Mouse (Mus musculus) erythroblast, adult 5-6 weeks (primary cell): Measurements from ENCODE around the gene E2f2. TPM values are rescaled to one million over a fixed set of nuclear protein-coding genes. Genes with fewer than 3 reads are reported as not detected.

Source experiments
- ATAC-seq: replicated peaks from 2 replicates; pipeline ENCODE4 v1.8.0; 2016; ENCODE audit warnings: moderate number of reproducible peaks, mild to moderate bottlenecking, moderate TSS enrichment, inconsistent platforms; ENCODE audit not compliant: poor library complexity, low FRiP score, severe bottlenecking
- total RNA-seq, 2 experiments: library from RNA; stranded (forward) in 1 of 2; stranded (reverse) in 1 of 2; fragments of 150-400 nt in 1 of 2; fragments of 200-764, 138-1000 nt in 1 of 2; gene quantifications; 2 replicates each; pipeline versions ENCODE4 v1.2.3 to v1.2.4; 2015 to 2017; ENCODE audit warnings: low replicate concordance in 2 of 2

Gene E2f2
- total RNA-seq, 2 experiments from 2014 or later, result 226 to 364 TPM

DNA sequence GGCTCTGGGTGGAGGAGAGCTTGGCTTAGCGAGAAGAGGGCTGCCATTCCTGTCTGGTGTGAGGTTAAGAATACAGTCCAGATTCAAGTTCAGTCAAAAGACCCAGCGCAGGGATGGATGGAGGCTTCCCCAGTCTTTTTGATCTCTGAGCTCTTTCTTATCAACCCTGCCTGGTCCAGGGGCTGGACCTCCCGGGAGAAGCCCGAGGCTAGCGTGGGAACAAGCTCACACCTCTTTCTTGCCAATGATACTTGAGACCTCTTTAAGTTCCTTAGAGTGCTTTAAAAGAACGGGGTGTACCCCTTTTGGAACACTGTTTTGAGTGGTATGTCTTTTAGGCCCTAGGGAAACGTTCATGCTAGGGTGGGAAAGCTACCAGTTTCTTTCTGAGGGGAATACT lies 22.8 kb downstream of the E2f2 start:
- ATAC-seq, result no peak

GRCm38 (mm10) chr4:136195629-136196028 lies 23.4 kb downstream of the E2f2 start:
- ATAC-seq, result no peak

DNA sequence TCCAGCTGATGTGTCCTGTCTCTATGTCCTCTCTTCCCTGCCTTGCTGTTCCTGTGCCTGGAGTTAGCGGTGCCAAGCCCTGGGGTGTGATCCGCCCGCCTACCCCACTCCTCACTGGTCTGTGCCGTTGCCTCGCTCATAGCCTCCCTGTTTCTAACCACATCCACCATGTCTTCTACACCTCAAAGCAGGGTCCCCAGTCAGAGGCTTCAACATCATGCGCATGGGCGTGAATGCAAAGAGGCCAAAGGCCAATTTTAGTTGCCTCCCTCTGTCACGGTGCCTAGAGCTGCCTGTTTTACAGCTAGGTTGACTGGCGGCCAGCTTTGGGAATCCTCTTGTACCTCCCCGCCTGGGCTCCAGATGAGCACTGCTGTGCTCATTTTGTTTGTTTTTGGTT lies 24.0 kb downstream of the E2f2 start:
- no peak for ATAC-seq

DNA sequence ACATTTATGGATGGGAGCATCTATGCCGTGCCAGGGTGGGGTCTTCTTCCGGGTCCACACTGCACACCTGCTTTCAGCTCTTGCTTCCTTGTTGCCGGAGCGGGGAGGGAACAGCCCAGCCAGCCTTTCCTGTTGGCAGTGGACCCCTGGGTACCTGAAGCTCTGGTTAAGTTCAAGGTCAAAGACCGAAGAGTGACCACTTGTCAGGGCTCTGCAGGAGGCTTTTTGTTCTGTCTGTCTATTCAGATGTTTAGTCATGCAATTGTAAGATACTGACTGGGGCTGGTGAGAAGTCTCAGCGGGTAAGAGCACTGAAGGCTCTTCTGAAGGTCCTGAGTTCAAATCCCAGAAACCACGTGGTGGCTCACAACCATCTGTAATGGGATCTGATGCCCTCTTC lies 26.7 kb downstream of the E2f2 start:
- ATAC-seq, result no peak

DNA sequence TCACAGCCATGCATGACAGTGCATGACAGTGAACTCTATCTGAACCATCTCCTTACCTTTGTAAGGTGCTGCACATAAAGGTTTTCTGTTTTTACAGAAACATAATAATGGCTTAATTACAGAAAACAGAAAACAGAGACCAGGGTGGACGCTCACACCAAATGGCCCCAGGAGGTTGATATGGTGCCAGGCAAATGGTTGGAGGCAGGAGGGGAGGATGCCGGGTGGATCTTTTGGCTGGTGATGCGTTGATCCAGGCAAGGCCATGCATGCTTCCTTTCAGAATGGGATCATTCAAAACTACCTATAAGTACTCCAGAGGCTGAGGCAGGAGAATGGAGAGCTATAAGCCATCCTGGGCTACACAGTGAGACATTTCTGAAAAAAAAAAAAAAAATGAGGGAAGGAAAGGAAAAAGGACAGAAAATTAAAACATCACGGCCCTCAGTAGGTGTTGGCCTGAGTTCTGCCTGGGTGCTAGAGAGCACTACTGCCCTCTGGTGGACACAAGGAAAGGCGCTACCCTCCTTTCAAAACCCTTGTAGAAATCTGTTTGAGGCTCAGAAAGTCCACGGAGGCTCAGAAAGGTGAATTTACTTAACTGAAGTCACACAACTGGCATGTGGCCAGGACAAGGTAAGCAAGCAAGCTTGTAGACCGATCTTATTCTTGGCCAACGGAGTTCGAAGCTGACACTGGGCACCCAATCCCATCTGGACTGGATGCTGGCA lies 27.5 kb downstream of the E2f2 start:
- ATAC-seq, result peak; percentile 70

- ATAC-seq, result no peak
Measured at GRCm38 (mm10) chr4:136202509-136202908, 30.3 kb downstream of the E2f2 start.

DNA sequence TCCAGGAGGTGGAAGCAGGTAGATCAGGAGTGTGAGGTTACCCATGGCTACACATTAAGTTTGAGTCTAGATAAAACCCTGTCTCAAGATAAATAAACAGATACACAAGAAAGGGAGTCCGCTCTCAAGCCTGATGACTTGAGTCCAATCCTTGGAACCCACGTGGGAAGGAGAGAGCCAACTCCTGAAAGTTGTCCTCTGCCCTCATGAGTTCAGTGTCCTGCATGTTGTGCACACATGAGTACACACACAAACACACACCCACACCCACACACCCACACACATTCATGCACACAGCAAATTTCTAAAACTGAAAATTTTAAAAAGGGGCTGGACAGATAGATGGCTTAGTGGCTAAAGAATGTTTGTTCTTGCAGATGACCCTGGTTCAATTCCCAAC lies 32.6 kb downstream of the E2f2 start:
- no peak for ATAC-seq

DNA sequence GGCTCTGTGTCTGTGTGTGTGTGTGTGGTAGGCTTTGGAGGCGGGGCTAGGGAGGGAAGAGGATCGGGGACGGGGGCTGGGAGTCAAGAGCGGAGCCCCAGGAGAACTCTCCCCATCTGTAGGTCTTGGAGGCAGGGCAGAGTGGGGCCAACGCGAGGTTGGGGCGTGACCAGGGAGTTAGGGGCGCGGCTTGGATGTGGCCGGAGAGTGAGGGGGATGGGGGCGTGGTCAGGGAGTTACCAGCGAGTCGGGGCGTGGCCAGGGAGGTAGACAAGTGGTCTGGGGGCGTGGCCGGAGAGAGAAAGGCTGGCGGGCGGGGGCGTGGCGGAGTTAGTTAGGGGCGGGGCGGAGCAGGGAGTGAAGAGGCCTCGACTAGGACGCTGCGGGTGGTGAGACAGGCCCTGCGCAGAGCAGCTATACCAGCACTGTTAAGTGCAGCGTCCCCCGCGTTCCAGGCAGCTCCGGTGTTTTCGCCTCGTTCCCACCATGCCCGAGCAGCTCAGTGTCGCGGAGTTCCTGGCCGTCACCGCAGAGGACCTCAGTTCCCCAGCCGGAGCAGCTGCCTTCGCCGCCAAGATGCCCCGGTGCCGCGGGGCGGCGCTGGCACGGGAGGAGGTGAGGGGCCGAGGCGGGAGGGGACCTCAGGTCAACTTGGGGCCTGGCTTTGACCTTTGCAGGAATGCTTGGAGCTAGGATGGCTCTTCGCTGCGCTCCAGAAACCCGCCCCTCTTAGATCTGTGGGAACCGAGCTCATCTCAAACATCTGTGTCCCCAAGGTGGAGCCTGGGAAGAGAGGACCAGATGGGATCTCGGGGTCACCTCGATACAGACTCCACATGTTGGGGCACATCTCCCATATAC lies 34.1 kb downstream of the E2f2 start, which contains the start of gene Asap3:
Gene Asap3, plus strand, starts transcription at position 333 of the 861 bp plus-strand sequence.
- peak; percentile 77 for ATAC-seq

- ATAC-seq, result no peak
Measured at GRCm38 (mm10) chr4:136206943-136207342, 34.7 kb downstream of the E2f2 start.

DNA sequence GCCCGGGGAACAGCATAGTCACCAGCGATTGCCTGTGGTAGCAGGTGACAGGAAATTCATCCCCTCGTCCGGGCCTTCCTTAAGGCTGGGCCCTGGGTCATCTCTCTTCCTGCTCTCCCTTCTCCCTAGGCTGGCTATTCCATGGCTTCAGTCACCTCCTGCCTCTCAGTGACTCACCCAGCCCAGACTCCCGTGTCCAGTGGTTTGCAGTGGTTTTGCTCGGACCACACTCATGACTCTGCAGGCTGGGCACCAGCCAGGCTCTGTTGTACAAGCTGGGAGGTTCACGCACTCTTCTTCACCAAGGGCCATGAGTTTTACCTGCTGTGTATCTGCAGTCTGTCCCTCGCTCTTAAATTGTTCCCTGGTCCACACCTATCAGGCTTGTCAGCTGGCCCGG lies 38.7 kb downstream of the E2f2 start:
- no peak for ATAC-seq

DNA sequence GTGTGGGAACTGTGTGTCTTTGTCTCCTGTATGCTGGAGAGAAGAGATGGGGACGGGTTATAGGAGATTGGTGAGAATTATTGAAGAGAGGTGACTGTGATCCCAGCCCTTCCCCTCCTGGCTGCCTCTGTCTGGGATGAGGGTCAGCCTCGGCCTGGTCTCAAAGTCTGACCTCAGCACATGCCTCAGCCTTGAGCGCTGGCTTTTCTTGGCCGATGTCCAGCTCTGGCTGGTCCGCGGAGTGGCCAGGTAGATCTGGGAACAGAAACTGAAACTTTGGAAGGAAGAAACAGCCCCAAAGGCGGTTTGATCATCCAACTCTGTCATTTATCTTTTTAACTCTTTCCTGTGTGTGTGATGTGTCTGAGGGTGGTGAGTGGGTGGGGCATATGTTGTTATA lies 41.4 kb downstream of the E2f2 start:
- no peak for ATAC-seq

DNA sequence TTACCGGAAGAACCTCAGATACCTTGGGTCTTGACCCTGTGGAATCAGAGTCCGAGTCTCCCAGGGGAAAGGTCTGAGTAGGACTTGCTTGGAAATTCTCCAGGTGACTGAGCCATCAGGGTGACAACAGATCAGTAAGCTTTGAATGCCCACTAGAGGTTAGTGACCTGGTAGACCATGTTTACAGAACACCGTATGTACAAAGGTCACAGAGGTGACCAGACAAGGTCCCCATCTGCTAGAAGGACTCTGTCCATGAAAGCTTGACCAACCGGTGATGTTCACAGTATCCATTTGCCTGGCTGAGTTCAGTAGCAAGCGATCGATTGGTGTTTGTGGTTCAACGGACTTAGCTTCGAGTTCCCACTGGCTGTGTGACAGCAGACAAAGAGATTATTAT lies 42.6 kb downstream of the E2f2 start:
- ATAC-seq, result no peak

DNA sequence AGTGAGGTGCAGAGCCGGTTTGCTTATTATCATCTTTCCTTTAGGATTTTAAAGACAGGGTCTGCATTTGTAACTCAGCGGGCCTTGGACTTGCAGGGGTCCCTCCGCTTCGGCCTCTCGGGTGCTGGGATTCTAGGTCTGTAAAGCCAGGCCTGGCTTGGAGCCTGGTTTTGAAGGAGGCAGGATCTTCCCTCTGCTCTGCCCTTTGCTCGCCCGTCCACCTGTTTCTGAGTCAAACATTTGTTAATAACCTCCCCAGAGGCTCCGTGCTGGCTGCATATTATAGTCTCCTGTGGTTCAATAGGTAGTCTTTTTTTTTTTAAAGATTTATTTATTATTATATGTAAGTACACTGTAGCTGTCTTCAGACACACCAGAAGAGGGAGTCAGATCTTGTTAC lies 43.4 kb downstream of the E2f2 start:
- no peak for ATAC-seq

DNA sequence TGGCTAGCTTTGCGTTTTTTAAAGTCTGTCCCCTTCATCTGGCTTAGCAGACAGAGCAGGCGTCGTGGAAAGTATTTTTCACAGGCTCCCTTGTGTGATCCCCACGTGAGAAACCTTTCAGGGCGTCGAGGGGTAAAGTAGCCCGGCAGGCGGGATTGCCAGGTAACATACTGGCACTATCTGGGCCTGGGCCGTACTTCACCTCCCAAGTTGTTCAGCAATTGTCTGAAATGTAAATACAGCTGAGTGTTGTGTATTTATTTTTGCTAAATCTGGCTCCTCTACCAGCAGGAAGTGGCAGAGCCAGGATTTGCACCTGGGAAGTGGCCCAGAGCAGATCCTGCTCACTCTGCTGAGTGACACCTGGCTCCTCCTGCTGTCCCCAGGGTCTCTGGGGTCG lies 44.9 kb downstream of the E2f2 start:
- no peak for ATAC-seq

DNA sequence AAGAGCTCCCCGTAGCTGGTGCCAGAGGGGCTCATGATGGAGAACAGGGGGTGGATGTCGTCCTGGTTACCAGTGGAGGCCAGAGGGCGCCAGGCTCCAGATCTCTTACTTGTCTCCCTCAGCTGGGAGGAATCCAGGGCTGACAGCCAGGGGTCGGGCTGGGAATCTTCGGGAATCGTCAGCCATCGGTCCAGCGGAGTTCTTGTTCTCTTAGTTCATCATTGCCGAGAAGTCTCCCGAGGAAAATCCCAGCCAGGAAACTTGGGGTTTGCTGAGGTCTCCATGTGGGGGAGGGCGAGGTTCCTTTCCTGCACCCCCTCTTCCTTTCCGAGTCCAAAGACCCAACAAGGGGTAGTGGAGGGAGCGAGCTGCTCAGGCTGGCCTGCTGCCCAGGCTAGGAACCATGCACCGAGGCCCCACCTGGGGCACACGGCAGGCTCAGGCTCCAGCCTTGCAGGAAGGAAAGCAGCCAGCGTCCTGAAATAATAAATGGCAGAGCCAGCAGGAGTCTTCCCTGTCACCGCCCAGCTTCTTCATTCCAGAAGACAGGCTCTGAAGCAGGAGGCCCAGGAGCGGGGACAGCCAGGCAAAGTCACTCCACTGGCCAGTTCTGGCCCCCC lies 46.5 kb downstream of the E2f2 start:
- ATAC-seq, result no peak

- no peak for ATAC-seq
Measured at GRCm38 (mm10) chr4:136220133-136220775, 48.1 kb downstream of the E2f2 start.

DNA sequence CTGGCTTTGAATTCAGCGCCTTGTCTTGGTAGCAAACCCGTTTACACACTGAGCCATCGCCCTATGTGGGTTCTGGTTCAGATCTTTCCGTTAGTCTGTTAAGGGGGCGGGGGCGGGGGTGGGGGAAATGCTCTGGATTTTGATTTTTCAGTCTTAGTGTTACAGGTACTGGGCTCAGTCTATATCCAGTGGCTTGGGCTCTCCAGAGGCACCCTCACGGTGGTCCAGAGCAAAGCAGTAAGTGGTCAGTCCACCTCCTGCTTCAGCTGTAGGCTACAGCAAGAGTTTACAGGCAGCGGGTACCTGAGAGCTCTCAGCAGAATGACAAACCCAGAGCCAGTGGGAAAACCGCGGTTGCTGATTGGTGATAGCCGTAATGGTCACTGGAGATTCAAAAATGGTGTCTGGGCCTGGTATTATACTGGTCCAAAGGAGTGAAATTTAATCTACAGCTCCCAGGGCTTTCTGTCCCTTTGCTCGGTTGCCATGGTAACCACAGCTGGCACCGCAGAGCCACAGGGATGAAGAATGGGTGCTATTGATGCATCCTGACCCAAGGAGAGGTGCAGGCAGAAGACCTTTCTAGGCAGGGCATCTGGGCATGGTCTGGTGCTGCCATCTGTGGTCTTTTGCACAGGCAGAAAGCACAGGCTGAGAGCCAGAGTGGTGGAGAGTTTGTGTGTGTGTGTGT lies 51.5 kb downstream of the E2f2 start:
- 0 out of 2 replicates have a peak, but pooled peaks have one; percentile 16 for ATAC-seq

DNA sequence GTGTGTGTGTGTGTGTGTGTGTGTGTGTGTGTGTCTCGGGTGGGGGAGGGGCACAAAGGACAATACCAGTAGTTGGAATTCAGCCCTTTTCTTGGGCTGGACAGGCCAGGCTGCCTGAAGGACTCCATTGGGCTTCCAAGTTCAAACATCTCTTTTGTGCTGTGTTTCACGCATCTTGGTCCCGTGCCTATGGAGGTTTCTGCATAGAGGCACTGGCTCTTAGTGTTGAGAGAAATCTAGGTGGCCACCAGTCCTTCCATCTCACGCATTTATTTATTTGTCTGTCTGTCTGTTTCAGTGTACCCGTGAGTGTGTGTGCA lies 52.0 kb downstream of the E2f2 start:
- no peak for ATAC-seq

- ATAC-seq, result no peak
Measured at GRCm38 (mm10) chr4:136224677-136225460, 52.7 kb downstream of the E2f2 start.
